Mouse (Mus musculus): ENCODE measurements around the gene Klhl9.

DNA sequence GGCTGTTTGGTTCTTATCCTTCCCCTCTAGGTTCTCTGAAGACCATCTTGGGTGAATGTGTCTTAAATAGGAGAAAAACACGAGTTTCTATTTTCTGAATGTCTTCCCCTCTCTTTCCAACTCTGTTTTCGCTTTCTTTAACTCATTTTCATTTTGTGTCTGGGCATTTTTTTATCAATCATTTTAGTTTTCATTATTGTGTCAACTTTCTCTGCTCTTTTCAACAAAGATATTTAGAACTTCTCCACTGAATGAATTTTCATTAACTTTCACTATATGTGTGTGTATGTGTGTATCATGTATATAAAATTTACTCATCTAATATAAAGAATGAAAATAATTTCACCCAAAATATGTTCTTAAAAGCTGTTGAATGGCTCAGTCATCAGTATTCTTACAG lies 31.0 kb downstream of the Klhl9 start, which contains the start of gene Ifnab:
- TF ChIP-seq POLR2A (IDR thresholded peaks at IDR 0.05; ENCODE audit: control insufficient read depth in 1 of 2, insufficient read depth in 1 of 2, low read depth in 1 of 2, low read length in 2 of 2, poor library complexity in 1 of 2), result no peak
- no peak for TF ChIP-seq MAFK (IDR thresholded peaks at IDR 0.05; ENCODE audit: borderline replicate concordance, low read depth, low read length)
- no peak for TF ChIP-seq POLR2AphosphoS2 (IDR thresholded peaks at IDR 0.05; ENCODE audit: low read length)
- TF ChIP-seq TAL1 (IDR thresholded peaks at IDR 0.05; ENCODE audit: low read length), result no peak
- TF ChIP-seq MXI1 (IDR thresholded peaks at IDR 0.05; ENCODE audit: low read depth, low read length), result no peak
- no peak for TF ChIP-seq RCOR1 (IDR thresholded peaks at IDR 0.05; ENCODE audit: low read depth, low read length)
- TF ChIP-seq MAZ (IDR thresholded peaks at IDR 0.05; ENCODE audit: low read depth, low read length), result no peak
- TF ChIP-seq CTCF (IDR thresholded peaks at IDR 0.05 in 2 of 3, conservative IDR thresholded peaks at IDR 0.05 in 1 of 3; ENCODE audit: control insufficient read depth in 1 of 3, insufficient read depth in 1 of 3, low read depth in 2 of 3, low read length in 3 of 3, poor library complexity in 1 of 3, severe bottlenecking in 1 of 3), result no peak
- no peak for TF ChIP-seq POLR2AphosphoS5 (IDR thresholded peaks at IDR 0.05; ENCODE audit: borderline replicate concordance, low read depth, low read length)
- no peak for TF ChIP-seq ELF1 (IDR thresholded peaks at IDR 0.05; ENCODE audit: low read depth, low read length)
- no peak for TF ChIP-seq NELFE (IDR thresholded peaks at IDR 0.05; ENCODE audit: low read depth, low read length)

Data from MEL (cell line).